Mouse (Mus musculus): ENCODE data around the gene Mlana. TPM values are rescaled to one million over a fixed set of nuclear protein-coding genes. Genes with fewer than 3 reads are reported as not detected.

The Mlana gene
- polyA plus RNA-seq, 1 experiment from 2014 or later, result not detected

DNA sequence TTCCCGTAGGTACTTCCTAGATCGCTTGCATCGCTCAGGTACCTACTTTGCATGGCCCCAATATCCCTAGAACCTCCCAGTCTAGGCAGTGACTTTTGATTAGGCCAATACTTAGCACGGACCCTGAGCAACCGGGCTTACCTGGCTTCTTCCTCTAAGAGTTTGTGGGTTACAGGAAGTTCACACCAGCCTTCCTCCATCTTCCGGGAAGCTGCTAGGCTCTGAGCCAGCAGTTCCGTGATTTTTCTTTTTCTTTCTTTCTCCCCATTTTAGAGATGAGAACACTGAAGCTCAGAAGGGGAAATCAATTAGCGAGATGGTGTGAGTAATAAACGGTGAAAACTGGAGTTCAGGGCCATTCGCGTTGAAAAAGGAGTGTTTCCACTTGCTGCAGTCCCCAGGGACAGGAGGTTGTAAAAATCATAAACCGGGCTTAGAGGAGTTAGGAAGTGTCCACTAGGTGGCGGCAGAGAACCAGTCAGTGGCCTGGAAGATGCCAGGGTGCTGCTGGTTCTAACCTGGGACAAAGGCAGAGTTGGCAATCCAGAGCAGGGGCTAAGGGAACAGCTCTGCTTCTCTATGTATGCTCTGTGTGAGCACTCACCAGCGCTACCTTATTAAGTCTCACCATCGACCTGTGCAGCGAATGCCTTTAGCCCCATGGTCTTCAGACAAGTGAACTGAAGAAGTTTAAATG lies 13.6 kb upstream of the Mlana start:
- no peak overlapping the region for H3K4me3 ChIP-seq (ENCODE audit: low read depth, low read length)
- H3K36me3 ChIP-seq (ENCODE audit: control insufficient read depth, insufficient read depth, low read length), result no peaks in the 10 kb centered on the region
- H3K4me1 ChIP-seq (ENCODE audit: control insufficient read depth, insufficient read depth, low read length), result no peaks in the 10 kb centered on the region
- H3K27me3 ChIP-seq (ENCODE audit: control insufficient read depth, insufficient read depth, low read length), result no peaks in the 10 kb centered on the region
- WGBS, result 52% methylated on average over 16 of the region's 16 CpGs
- ATAC-seq (ENCODE audit: low read depth), result peak; percentile 79; the same call in 1 of the 2 replicates
- no peaks in the 10 kb centered on the region for H3K9me3 ChIP-seq (ENCODE audit: control insufficient read depth, low read length)
- no peak overlapping the region for H3K4me2 ChIP-seq (ENCODE audit: low read depth, low read length)
- H3K9ac ChIP-seq (replicated peaks; ENCODE audit: low read depth, low read length), result no peak overlapping the region
- no peak overlapping the region for H3K27ac ChIP-seq (ENCODE audit: low read depth, low read length)

DNA sequence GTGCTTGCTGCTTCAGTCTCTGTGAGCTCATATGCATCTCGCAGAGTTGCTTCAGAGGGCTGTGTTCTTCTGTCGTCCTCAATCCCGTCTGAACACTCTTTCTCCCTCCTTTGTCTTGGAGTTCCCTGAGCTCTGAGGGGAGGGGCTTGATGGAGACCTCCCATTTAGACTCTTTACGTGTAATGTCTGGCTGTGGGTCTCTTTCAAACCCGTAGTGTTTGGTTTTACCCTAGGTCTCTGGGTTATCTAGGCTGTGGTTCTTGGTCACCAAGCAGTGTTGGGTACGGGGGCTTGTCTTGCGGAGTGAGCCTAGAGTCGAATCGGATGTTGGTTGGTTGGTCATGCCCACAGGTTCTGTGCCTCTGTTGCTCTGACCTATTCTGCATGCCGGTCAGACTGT lies 2.6 kb upstream of the Mlana start:
- Histone ChIP-seq H3K27ac (ENCODE audit: low read depth, low read length) (no peak overlapping the region), H3K4me1 (ENCODE audit: control insufficient read depth, insufficient read depth, low read length) (no peaks in the 10 kb centered on the region), H3K9ac (replicated peaks; ENCODE audit: low read depth, low read length) (no peak overlapping the region), H3K9me3 (ENCODE audit: control insufficient read depth, low read length) (no peaks in the 10 kb centered on the region), H3K4me3 (ENCODE audit: low read depth, low read length) (no peak overlapping the region), H3K27me3 (ENCODE audit: control insufficient read depth, insufficient read depth, low read length) (no peaks in the 10 kb centered on the region), H3K36me3 (ENCODE audit: control insufficient read depth, insufficient read depth, low read length) (no peaks in the 10 kb centered on the region), H3K4me2 (ENCODE audit: low read depth, low read length) (no peak overlapping the region)
- 90% methylated on average over 10 of the region's 10 CpGs for WGBS
- no peak for ATAC-seq (ENCODE audit: low read depth)

DNA sequence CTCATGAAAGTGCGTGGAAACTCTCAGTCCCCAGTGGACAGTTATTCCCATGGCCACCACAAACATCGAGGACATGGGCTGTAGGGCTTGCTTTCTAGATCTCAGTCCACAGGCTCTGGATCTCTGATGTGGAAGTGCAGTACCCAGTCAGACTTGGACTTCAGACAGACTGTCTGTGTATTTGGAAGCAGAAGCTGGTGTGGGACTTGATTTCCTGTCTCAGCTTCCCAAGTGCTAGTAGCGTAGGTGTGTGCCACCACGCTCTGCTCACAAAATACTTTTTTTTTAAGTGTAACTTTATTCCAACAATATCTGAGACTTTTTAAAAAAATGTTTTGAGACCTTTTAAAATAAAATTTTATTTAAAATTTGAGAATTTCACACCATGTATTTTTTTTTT lies 1.3 kb upstream of the Mlana start:
- Histone ChIP-seq H3K9ac (replicated peaks; ENCODE audit: low read depth, low read length) (no peak overlapping the region), H3K4me1 (ENCODE audit: control insufficient read depth, insufficient read depth, low read length) (no peaks in the 10 kb centered on the region), H3K4me2 (ENCODE audit: low read depth, low read length) (no peak overlapping the region), H3K27me3 (ENCODE audit: control insufficient read depth, insufficient read depth, low read length) (no peaks in the 10 kb centered on the region), H3K27ac (ENCODE audit: low read depth, low read length) (no peak overlapping the region), H3K9me3 (ENCODE audit: control insufficient read depth, low read length) (no peaks in the 10 kb centered on the region), H3K36me3 (ENCODE audit: control insufficient read depth, insufficient read depth, low read length) (no peaks in the 10 kb centered on the region), H3K4me3 (ENCODE audit: low read depth, low read length) (no peak overlapping the region)
- ATAC-seq (ENCODE audit: low read depth), result no peak
- 95% methylated on average over 4 of the region's 4 CpGs for WGBS

DNA sequence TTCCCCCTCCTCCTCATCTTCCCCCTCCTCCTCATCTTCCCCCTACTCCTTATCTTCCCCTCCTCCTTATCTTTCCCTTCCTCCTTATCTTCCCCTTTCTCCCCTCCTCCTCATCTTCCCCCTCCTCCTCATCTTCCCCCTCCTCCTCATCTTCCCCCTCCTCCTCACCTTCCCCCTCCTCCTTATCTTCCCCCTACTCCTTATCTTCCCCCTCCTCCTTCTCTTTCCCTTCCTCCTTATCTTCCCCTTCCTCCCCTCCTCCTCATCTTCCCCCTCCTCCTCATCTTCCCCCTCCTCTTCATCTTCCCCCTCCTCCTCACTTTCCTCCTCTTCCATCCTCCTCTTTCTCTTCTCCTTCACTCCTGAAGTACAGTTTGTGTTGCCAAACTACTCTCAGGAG lies 784 bp upstream of the Mlana start:
- H3K27me3 ChIP-seq (ENCODE audit: control insufficient read depth, insufficient read depth, low read length), result no peaks in the 10 kb centered on the region
- H3K4me2 ChIP-seq (ENCODE audit: low read depth, low read length), result no peak overlapping the region
- no peak overlapping the region for H3K9ac ChIP-seq (replicated peaks; ENCODE audit: low read depth, low read length)
- no peaks in the 10 kb centered on the region for H3K9me3 ChIP-seq (ENCODE audit: control insufficient read depth, low read length)
- H3K4me1 ChIP-seq (ENCODE audit: control insufficient read depth, insufficient read depth, low read length), result no peaks in the 10 kb centered on the region
- ATAC-seq (ENCODE audit: low read depth), result no peak
- no peak overlapping the region for H3K27ac ChIP-seq (ENCODE audit: low read depth, low read length)
- no peak overlapping the region for H3K4me3 ChIP-seq (ENCODE audit: low read depth, low read length)
- no peaks in the 10 kb centered on the region for H3K36me3 ChIP-seq (ENCODE audit: control insufficient read depth, insufficient read depth, low read length)

DNA sequence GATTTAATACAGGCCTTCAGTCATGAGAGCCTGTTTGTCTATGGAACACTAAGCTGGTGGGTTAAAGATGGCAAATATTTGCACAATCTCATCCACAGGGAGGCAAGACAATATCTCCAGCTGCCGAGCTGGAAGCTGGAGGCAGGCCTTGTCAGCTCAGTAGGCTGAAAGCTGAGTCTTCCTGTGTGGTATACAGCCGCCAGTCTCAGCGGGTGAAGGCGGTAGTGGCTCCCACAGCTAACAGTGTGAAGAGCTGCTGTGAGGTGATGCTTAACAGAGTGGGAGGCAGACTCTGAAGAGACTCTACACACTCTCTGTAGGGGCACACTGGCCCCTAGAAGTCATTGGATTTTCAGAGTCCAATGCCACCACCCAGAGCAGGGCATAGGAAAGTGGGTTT lies 4.1 kb downstream of the Mlana start:
- 85% methylated on average over 4 of the region's 4 CpGs for WGBS
- no peaks in the 10 kb centered on the region for H3K9me3 ChIP-seq (ENCODE audit: control insufficient read depth, low read length)
- H3K27me3 ChIP-seq (ENCODE audit: control insufficient read depth, insufficient read depth, low read length), result no peaks in the 10 kb centered on the region
- no peak overlapping the region for H3K4me3 ChIP-seq (ENCODE audit: low read depth, low read length)
- H3K9ac ChIP-seq (replicated peaks; ENCODE audit: low read depth, low read length), result no peak overlapping the region
- ATAC-seq (ENCODE audit: low read depth), result no peak
- H3K36me3 ChIP-seq (ENCODE audit: control insufficient read depth, insufficient read depth, low read length), result no peaks in the 10 kb centered on the region
- H3K27ac ChIP-seq (ENCODE audit: low read depth, low read length), result no peak overlapping the region
- H3K4me1 ChIP-seq (ENCODE audit: control insufficient read depth, insufficient read depth, low read length), result no peaks in the 10 kb centered on the region
- no peak overlapping the region for H3K4me2 ChIP-seq (ENCODE audit: low read depth, low read length)

DNA sequence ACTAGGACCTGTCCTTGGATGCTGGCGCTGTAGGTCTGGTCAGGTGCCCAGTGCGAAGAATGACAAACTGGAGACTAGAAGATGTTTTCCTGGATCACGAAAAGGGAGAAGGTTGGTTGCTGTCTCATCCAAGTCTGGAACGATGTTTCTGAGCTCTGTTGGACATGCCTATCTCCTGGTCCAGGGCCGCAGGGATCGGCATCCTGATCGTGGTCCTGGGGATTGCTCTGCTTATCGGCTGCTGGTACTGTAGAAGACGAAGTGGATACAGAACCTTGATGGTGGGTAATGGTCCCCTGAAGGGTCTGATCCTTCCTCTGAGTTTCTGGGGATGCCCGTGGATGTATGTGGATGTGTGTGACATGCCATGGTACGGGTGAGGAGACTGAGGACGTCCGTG lies 6.8 kb downstream of the Mlana start:
- no peak overlapping the region for H3K4me3 ChIP-seq (ENCODE audit: low read depth, low read length)
- H3K27ac ChIP-seq (ENCODE audit: low read depth, low read length), result no peak overlapping the region
- H3K4me2 ChIP-seq (ENCODE audit: low read depth, low read length), result no peak overlapping the region
- ATAC-seq (ENCODE audit: low read depth), result no peak
- WGBS, result 93% methylated on average over 13 of the region's 13 CpGs
- H3K4me1 ChIP-seq (ENCODE audit: control insufficient read depth, insufficient read depth, low read length), result no peaks in the 10 kb centered on the region
- no peaks in the 10 kb centered on the region for H3K27me3 ChIP-seq (ENCODE audit: control insufficient read depth, insufficient read depth, low read length)
- no peaks in the 10 kb centered on the region for H3K36me3 ChIP-seq (ENCODE audit: control insufficient read depth, insufficient read depth, low read length)
- H3K9me3 ChIP-seq (ENCODE audit: control insufficient read depth, low read length), result no peaks in the 10 kb centered on the region
- H3K9ac ChIP-seq (replicated peaks; ENCODE audit: low read depth, low read length), result no peak overlapping the region

DNA sequence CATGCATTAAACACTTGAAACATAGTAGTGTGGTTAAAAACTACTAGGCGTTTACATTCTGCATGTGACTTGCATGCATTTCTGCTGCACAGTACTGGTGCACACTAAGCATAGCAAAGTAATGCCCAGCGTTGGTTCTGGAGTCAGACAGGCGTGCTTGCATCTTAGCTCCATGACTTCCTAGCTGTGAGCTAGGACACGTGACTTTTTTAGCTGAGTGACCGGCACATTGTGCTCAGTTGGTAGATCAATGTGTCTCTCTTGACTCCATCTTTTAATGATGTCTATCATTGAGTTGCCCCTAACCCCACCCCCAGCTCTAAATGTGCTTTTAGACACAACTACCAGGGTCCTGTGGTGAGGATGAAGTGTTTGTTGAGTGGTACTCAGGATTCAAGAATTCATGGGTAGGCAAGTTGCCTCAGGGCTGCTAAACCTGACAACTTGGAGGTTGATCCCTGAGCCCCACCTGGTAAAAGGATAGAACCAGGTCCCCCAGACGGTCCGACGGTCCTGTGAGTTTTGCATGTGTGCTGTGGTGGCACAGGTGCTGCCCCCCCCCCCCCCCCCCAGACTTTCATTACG lies 9.8 kb downstream of the Mlana start:
- Histone ChIP-seq H3K4me2 (ENCODE audit: low read depth, low read length) (no peak overlapping the region), H3K36me3 (ENCODE audit: control insufficient read depth, insufficient read depth, low read length) (no peaks in the 10 kb centered on the region), H3K9ac (replicated peaks; ENCODE audit: low read depth, low read length) (no peak overlapping the region), H3K9me3 (ENCODE audit: control insufficient read depth, low read length) (no peaks in the 10 kb centered on the region), H3K27ac (ENCODE audit: low read depth, low read length) (no peak overlapping the region), H3K27me3 (ENCODE audit: control insufficient read depth, insufficient read depth, low read length) (no peaks in the 10 kb centered on the region), H3K4me1 (ENCODE audit: control insufficient read depth, insufficient read depth, low read length) (no peaks in the 10 kb centered on the region), H3K4me3 (ENCODE audit: low read depth, low read length) (no peak overlapping the region)
- 92% methylated on average over 9 of the region's 9 CpGs for WGBS
- ATAC-seq (ENCODE audit: low read depth), result no peak

DNA sequence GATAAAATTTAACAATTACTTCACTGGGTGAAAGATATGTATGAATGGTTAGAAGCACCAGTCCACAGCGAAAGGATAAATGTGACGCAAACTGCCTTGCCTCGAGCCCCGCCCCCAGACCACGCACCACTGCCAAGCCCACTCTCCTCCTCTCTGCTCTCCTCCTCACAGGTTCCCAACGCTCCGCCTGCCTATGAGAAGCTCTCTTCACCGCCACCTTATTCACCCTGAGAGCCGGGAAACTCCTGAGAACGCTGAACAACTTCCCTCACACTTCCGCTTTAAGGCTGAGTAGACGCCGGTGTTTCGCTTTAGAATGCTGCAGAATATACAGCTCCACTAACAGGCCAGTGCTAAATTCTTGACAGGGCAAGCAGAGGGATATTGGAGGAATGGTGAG lies 10.4 kb downstream of the Mlana start:
- H3K4me2 ChIP-seq (ENCODE audit: low read depth, low read length), result no peak overlapping the region
- no peak overlapping the region for H3K27ac ChIP-seq (ENCODE audit: low read depth, low read length)
- H3K9me3 ChIP-seq (ENCODE audit: control insufficient read depth, low read length), result no peaks in the 10 kb centered on the region
- ATAC-seq (ENCODE audit: low read depth), result no peak
- H3K27me3 ChIP-seq (ENCODE audit: control insufficient read depth, insufficient read depth, low read length), result no peaks in the 10 kb centered on the region
- no peaks in the 10 kb centered on the region for H3K4me1 ChIP-seq (ENCODE audit: control insufficient read depth, insufficient read depth, low read length)
- no peak overlapping the region for H3K9ac ChIP-seq (replicated peaks; ENCODE audit: low read depth, low read length)
- no peaks in the 10 kb centered on the region for H3K36me3 ChIP-seq (ENCODE audit: control insufficient read depth, insufficient read depth, low read length)
- WGBS, result 66% methylated on average over 14 of the region's 14 CpGs
- H3K4me3 ChIP-seq (ENCODE audit: low read depth, low read length), result no peak overlapping the region

DNA sequence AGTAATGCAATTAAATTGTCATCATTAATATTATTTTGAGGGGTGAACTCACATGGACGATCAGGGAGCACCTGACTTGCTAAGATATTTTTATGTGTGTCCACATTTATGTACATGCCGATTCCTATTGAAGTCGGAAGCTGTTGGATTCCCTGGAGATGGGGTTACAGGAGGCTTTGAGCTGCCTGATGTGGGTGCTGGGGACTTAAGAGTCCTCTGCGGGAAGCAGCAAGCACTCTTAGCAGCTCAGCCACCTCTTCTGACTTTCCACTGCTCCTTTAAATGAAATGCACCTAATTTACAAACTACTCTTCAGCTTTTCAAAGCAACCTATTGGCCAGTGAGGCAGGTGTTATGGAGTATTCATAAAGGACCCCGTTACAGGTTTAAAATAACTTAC lies 10.8 kb downstream of the Mlana start:
- WGBS, result 67% methylated on average over 5 of the region's 5 CpGs
- H3K27ac ChIP-seq (ENCODE audit: low read depth, low read length), result no peak overlapping the region
- H3K36me3 ChIP-seq (ENCODE audit: control insufficient read depth, insufficient read depth, low read length), result no peaks in the 10 kb centered on the region
- H3K9me3 ChIP-seq (ENCODE audit: control insufficient read depth, low read length), result no peaks in the 10 kb centered on the region
- H3K27me3 ChIP-seq (ENCODE audit: control insufficient read depth, insufficient read depth, low read length), result no peaks in the 10 kb centered on the region
- no peaks in the 10 kb centered on the region for H3K4me1 ChIP-seq (ENCODE audit: control insufficient read depth, insufficient read depth, low read length)
- ATAC-seq (ENCODE audit: low read depth), result no peak
- no peak overlapping the region for H3K9ac ChIP-seq (replicated peaks; ENCODE audit: low read depth, low read length)
- H3K4me2 ChIP-seq (ENCODE audit: low read depth, low read length), result no peak overlapping the region
- H3K4me3 ChIP-seq (ENCODE audit: low read depth, low read length), result no peak overlapping the region

All from neural tube, embryonic 14.5 days (tissue).